Mouse (Mus musculus) heart, embryonic 14.5 days (tissue): ENCODE data around the gene Abca6. TPM values are rescaled to one million over a fixed set of nuclear protein-coding genes. Genes with fewer than 3 reads are reported as not detected.

ENCODE experiments used
- ATAC-seq: fragments of 200-750 bp; cut with Nextera tagmentation; 2 replicates; pipeline ENCODE4 v1.8.0; 2017; ENCODE audit warnings: low read depth, moderate TSS enrichment; ENCODE audit not compliant: insufficient number of reproducible peaks, insufficient read depth, low FRiP score
- H3K27ac ChIP-seq, 2 experiments: fragments of 200-500 bp in 1 of 2; fragments of 300-500 bp in 1 of 2; sonication (generic) in 1 of 2; replicated peaks in 1 of 2; 2 replicates each; pipeline ENCODE4 v1.5.1; 2012 to 2014; ENCODE audit warnings: low read depth in 2 of 2, low read length in 2 of 2, control low read depth in 1 of 2, mild to moderate bottlenecking in 1 of 2, mixed read lengths in 1 of 2; ENCODE audit not compliant: control insufficient read depth in 1 of 2, insufficient read depth in 1 of 2
- H3K27me3 ChIP-seq: fragments of 300-500 bp; sonication (generic); 2 replicates; pipeline ENCODE4 v1.6.1; 2014; ENCODE audit warnings: mild to moderate bottlenecking, low read length, control low read depth; ENCODE audit not compliant: control insufficient read depth, insufficient read depth
- H3K36me3 ChIP-seq: fragments of 300-500 bp; sonication (generic); 2 replicates; pipeline ENCODE4 v1.6.1; 2014; ENCODE audit warnings: mild to moderate bottlenecking, control low read depth, low read length, mixed read lengths; ENCODE audit not compliant: control insufficient read depth, insufficient read depth
- H3K4me1 ChIP-seq, 2 experiments: fragments of 200-500 bp in 1 of 2; fragments of 300-500 bp in 1 of 2; sonication (generic) in 1 of 2; 2 replicates each; pipeline ENCODE4 v1.6.1; 2012 to 2014; ENCODE audit warnings: low read length in 2 of 2, control low read depth in 1 of 2, mixed read lengths in 1 of 2; ENCODE audit not compliant: control insufficient read depth in 2 of 2, insufficient read depth in 2 of 2
- H3K4me2 ChIP-seq: fragments of 300-500 bp; sonication (generic); 2 replicates; pipeline ENCODE4 v1.6.1; 2014; ENCODE audit warnings: mild to moderate bottlenecking, low read length
- H3K4me3 ChIP-seq, 2 experiments: fragments of 200-500 bp in 1 of 2; fragments of 300-500 bp in 1 of 2; sonication (generic) in 1 of 2; 2 replicates each; pipeline ENCODE4 v1.5.1; 2012 to 2014; ENCODE audit warnings: low read length in 2 of 2, mild to moderate bottlenecking in 2 of 2, control low read depth in 1 of 2, low read depth in 1 of 2, moderate library complexity in 1 of 2; ENCODE audit not compliant: control insufficient read depth in 1 of 2, insufficient read depth in 1 of 2
- H3K9ac ChIP-seq: fragments of 300-500 bp; sonication (generic); 2 replicates; pipeline ENCODE4 v1.6.1; 2014; ENCODE audit warnings: mild to moderate bottlenecking, low read length
- H3K9me3 ChIP-seq: fragments of 300-500 bp; sonication (generic); 2 replicates; pipeline ENCODE4 v1.6.1; 2016; ENCODE audit warnings: low read length, control low read depth; ENCODE audit not compliant: control insufficient read depth
- WGBS: fragments of 180-500 bp; shearing (Covaris S2); extraction: QIAGEN DNeasy Blood & Tissue Kit; methylation state at CpG from one replicate; pipeline ENCODE4 v1.1.7; 2014; 5-methylcytosine and 5-hydroxymethylcytosine counted together
- polyA plus RNA-seq: library from polyadenylated mRNA; unstranded; fragments of >200 nt; fragmentation: Nextera tagmentation; extraction: Ambion mirVana; gene quantifications from 2 replicates; pipeline ENCODE4 v1.2.1, GENCODE M21; 2014

Gene Abca6
- polyA plus RNA-seq, 1 experiment from 2014 or later, result 1.3 TPM

- Histone ChIP-seq H3K4me1 (no peaks in the 10 kb centered on the region; a peak in 1 of 4 replicates), H3K9ac (no peak overlapping the region), H3K4me2 (no peak overlapping the region), H3K27ac (no peak overlapping the region), H3K9me3 (0 out of 2 replicates have a peak, but pooled peaks cover 4% of the 10 kb centered on the region), H3K4me3 (no peak overlapping the region), H3K36me3 (no peaks in the 10 kb centered on the region), H3K27me3 (no peaks in the 10 kb centered on the region)
- WGBS, result 85% methylated on average over 4 of the region's 4 CpGs
- ATAC-seq, result no peak
These were observed 5.5 kb upstream of the Abca6 start for GRCm38 (mm10) chr11:110257061-110257460.

GRCm38 (mm10) chr11:110252256-110252655, 680 bp upstream of the Abca6 start:
- H3K4me1 ChIP-seq, result no peaks in the 10 kb centered on the region
- H3K36me3 ChIP-seq, result no peaks in the 10 kb centered on the region
- H3K27ac ChIP-seq, result no peak overlapping the region
- ATAC-seq, result no peak
- no peaks in the 10 kb centered on the region for H3K27me3 ChIP-seq
- WGBS, result 48% methylated on average over 3 of the region's 3 CpGs
- H3K9me3 ChIP-seq, result no peaks in the 10 kb centered on the region
- no peak overlapping the region for H3K4me3 ChIP-seq
- H3K4me2 ChIP-seq, result no peak overlapping the region
- no peak overlapping the region for H3K9ac ChIP-seq

GRCm38 (mm10) chr11:110244730-110245129, 6.8 kb downstream of the Abca6 start:
- H3K4me2 ChIP-seq, result no peak overlapping the region
- peaks cover 3% of the 10 kb centered on the region for H3K9me3 ChIP-seq
- H3K27me3 ChIP-seq, result no peaks in the 10 kb centered on the region
- no peak for ATAC-seq
- no peak overlapping the region for H3K9ac ChIP-seq
- H3K27ac ChIP-seq, result no peak overlapping the region
- 86% methylated on average over 10 of the region's 10 CpGs for WGBS
- H3K4me1 ChIP-seq, result no peaks in the 10 kb centered on the region
- H3K36me3 ChIP-seq, result no peaks in the 10 kb centered on the region
- no peak overlapping the region for H3K4me3 ChIP-seq

DNA sequence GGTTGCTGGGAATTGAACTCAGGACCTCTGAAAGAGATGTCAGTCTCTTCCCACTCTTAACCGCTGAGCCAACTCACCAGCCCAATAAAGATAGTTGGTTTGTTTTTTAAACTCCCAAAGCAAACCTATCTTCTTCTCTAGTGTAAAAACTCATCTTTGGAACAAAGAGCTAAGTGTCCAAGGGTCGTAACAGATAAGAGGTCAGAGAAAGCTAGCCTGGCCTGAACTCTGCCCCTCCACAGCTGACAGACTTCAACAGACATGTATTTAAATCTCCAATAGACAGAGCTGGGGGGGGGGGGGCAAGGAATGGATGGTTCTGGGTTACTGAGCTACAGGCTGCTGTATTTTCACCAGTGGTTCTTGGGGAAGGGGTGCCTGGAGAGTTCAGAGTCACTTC, 14.1 kb downstream of the Abca6 start:
- Histone ChIP-seq H3K4me1 (no peaks in the 10 kb centered on the region), H3K9ac (no peak overlapping the region), H3K9me3 (peaks cover 3% of the 10 kb centered on the region), H3K27me3 (no peaks in the 10 kb centered on the region), H3K4me3 (no peak overlapping the region), H3K36me3 (no peaks in the 10 kb centered on the region), H3K4me2 (no peak overlapping the region), H3K27ac (no peak overlapping the region)
- no peak for ATAC-seq
- 66% methylated on average over 2 of the region's 2 CpGs for WGBS

GRCm38 (mm10) chr11:110232975-110233374, 18.6 kb downstream of the Abca6 start:
- Histone ChIP-seq H3K4me1 (no peaks in the 10 kb centered on the region), H3K9me3 (no peaks in the 10 kb centered on the region), H3K27me3 (no peaks in the 10 kb centered on the region), H3K9ac (no peak overlapping the region), H3K4me2 (no peak overlapping the region), H3K4me3 (no peak overlapping the region), H3K27ac (no peak overlapping the region), H3K36me3 (no peaks in the 10 kb centered on the region)
- no peak for ATAC-seq

GRCm38 (mm10) chr11:110217118-110217517, 34.5 kb downstream of the Abca6 start:
- H3K9ac ChIP-seq, result no peak overlapping the region
- no peaks in the 10 kb centered on the region for H3K27me3 ChIP-seq
- no peaks in the 10 kb centered on the region for H3K4me1 ChIP-seq
- H3K4me2 ChIP-seq, result no peak overlapping the region
- no peaks in the 10 kb centered on the region for H3K9me3 ChIP-seq
- no peak overlapping the region for H3K4me3 ChIP-seq
- no peak overlapping the region for H3K27ac ChIP-seq
- ATAC-seq, result no peak
- no peaks in the 10 kb centered on the region for H3K36me3 ChIP-seq

DNA sequence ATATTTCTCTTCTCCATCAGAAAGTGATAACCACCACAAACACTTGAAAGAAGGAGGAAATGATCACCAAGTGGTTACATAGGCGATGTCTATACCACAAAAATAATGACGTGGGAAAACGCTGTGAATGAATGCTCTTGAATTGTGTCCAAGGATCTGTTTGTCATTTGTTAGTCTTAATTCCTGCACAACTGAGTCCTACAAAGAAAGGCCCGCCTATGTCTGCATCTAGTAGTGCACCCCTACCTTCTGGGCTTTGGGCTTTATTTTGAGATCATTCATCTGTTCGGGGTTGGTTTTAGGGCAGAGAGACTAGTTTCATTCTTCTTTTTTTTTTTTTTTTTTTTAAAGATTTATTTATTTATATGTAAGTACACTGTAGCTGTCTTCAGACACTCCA, 47.6 kb downstream of the Abca6 start:
- no peak for ATAC-seq
- Histone ChIP-seq H3K36me3 (no peaks in the 10 kb centered on the region), H3K4me2 (no peak overlapping the region), H3K27ac (no peak overlapping the region), H3K9me3 (no peaks in the 10 kb centered on the region), H3K4me1 (no peaks in the 10 kb centered on the region), H3K4me3 (no peak overlapping the region), H3K9ac (no peak overlapping the region), H3K27me3 (no peaks in the 10 kb centered on the region)
- 78% methylated on average over 5 of the region's 5 CpGs for WGBS

DNA sequence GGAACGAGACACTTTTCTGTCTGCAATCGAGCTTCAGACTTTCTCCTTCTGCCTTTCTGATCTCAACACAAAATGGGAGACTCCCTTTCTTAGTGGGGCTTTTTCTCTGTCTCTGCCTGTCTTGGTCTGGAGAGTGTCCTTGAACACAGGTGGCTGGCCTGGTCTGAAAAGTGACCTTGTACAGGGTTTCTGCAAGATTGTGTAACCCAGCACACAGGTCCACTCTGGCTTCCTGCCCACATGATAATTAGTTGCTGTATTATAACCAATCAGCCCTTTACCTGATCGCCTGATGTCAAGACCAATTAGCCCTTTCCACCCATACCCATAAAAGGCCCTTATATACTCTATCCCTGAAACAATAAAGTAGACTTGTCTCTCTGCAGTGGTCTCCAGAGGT, 52.7 kb downstream of the Abca6 start:
- Histone ChIP-seq H3K4me3 (no peak overlapping the region), H3K4me1 (no peaks in the 10 kb centered on the region), H3K9me3 (no peaks in the 10 kb centered on the region), H3K36me3 (no peaks in the 10 kb centered on the region), H3K9ac (no peak overlapping the region), H3K27ac (no peak overlapping the region), H3K4me2 (no peak overlapping the region), H3K27me3 (no peaks in the 10 kb centered on the region)
- no peak for ATAC-seq
- 73% methylated on average over 3 of the region's 3 CpGs for WGBS
